Mouse (Mus musculus) cortical plate, adult 2 months (tissue): ENCODE data around the gene Mpc1.
A peak's percentile ranks its signal among the peaks of the same experiment; 100 is the strongest.

Experiments
- CTCF ChIP-seq: fragments of 200-500 bp; IDR thresholded peaks from 2 replicates; pipeline ENCODE4 v1.5.1; 2011; ENCODE audit warnings: mild to moderate bottlenecking, control low read depth, low read length; ENCODE audit not compliant: insufficient read depth; ENCODE audit errors: extremely low read depth
- POLR2A ChIP-seq: fragments of 200-500 bp; IDR thresholded peaks from 2 replicates; pipeline ENCODE4 v1.6.1; 2011; ENCODE audit warnings: mild to moderate bottlenecking, low read length, control low read depth; ENCODE audit not compliant: insufficient read depth; ENCODE audit errors: extremely low read depth

GRCm38 (mm10) chr17:8295825-8296224 lies 13.1 kb downstream of the Mpc1 start:
- TF ChIP-seq POLR2A (no peak), CTCF (peak; percentile 19; the same call in 1 of the 2 replicates)
